Mouse (Mus musculus) limb, embryonic 13.5 days (tissue): ENCODE results near the gene Creb1. TPM values are rescaled to one million over a fixed set of nuclear protein-coding genes. Genes with fewer than 3 reads are reported as not detected.
"Not testable (repeated sequence)": the region's sequence is repeated elsewhere in the genome, so short reads cannot be mapped to it uniquely, and the experiment has no call there.

Experiments used
- ATAC-seq: fragments of 200-750 bp; cut with Nextera tagmentation; 2 replicates; pipeline ENCODE4 v1.8.0; 2017; ENCODE audit warnings: low read depth, moderate number of reproducible peaks, moderate TSS enrichment; ENCODE audit not compliant: low FRiP score
- H3K27ac ChIP-seq: fragments of 300-500 bp; sonication (generic); 2 replicates; pipeline ENCODE4 v1.5.1; 2015; ENCODE audit warnings: inconsistent platforms, mild to moderate bottlenecking, moderate library complexity
- H3K27me3 ChIP-seq: fragments of 300-500 bp; sonication (generic); 2 replicates; pipeline ENCODE4 v1.6.1; 2015; ENCODE audit warnings: mild to moderate bottlenecking, inconsistent platforms
- H3K36me3 ChIP-seq: fragments of 300-500 bp; sonication (generic); 2 replicates; pipeline ENCODE4 v1.6.1; 2015; ENCODE audit warnings: inconsistent platforms, mild to moderate bottlenecking, moderate library complexity
- H3K4me1 ChIP-seq: fragments of 300-500 bp; sonication (generic); 2 replicates; pipeline ENCODE4 v1.6.1; 2015; ENCODE audit warnings: inconsistent platforms
- H3K4me2 ChIP-seq: fragments of 300-500 bp; sonication (generic); replicated peaks from 2 replicates; pipeline ENCODE4 v1.6.1; 2015; ENCODE audit warnings: inconsistent platforms, mild to moderate bottlenecking, moderate library complexity
- H3K4me3 ChIP-seq: fragments of 300-500 bp; sonication (generic); 2 replicates; pipeline ENCODE4 v1.5.1; 2015; ENCODE audit warnings: moderate library complexity, mild to moderate bottlenecking, inconsistent platforms
- H3K9ac ChIP-seq: fragments of 300-500 bp; sonication (generic); 2 replicates; pipeline ENCODE4 v1.6.1; 2015; ENCODE audit warnings: mild to moderate bottlenecking, inconsistent platforms
- H3K9me3 ChIP-seq: fragments of 300-500 bp; sonication (generic); 2 replicates; pipeline ENCODE4 v1.6.1; 2016; ENCODE audit warnings: inconsistent platforms
- WGBS: fragments of 180-500 bp; shearing (Covaris S2); methylation state at CpG from one replicate; pipeline ENCODE4 v1.1.7; 2015; 5-methylcytosine and 5-hydroxymethylcytosine counted together
- polyA plus RNA-seq: library from polyadenylated mRNA; unstranded; fragments of >200 nt; fragmentation: Nextera tagmentation; extraction: Ambion mirVana; gene quantifications from 2 replicates; pipeline ENCODE4 v1.2.1, GENCODE M21; 2015

Creb1 gene
- polyA plus RNA-seq, 1 experiment from 2014 or later = 40.6 TPM

DNA sequence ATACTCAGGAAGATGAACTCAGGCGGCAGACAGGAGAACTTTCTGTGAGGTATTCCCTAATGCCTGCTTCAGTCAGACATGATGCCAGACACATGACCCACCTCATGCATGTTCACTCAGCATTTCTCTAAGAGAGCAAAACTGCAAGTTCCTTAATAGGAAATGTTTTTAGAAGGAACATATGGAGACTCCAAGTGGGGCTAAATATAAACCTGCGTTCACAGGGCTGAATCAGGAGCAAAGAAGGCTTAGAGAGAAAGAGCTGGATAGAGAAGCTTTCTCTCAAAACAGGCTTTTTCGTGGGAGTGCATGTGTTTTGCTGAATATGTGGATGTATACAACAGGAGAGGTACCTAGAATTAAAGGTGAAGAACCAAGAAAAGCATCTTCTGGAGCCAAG, 100.8 kb downstream of the Creb1 start:
- H3K27ac ChIP-seq = no peak overlapping the region
- no peak for ATAC-seq
- H3K4me2 ChIP-seq = no peak overlapping the region
- H3K4me3 ChIP-seq = no peak overlapping the region
- no peaks in the 10 kb centered on the region for H3K9me3 ChIP-seq
- no peaks in the 10 kb centered on the region for H3K27me3 ChIP-seq
- H3K9ac ChIP-seq = no peak overlapping the region
- H3K36me3 ChIP-seq = no peaks in the 10 kb centered on the region
- 70% methylated on average over 3 of the region's 3 CpGs for WGBS
- no peaks in the 10 kb centered on the region; the same call in 1 of the 2 replicates for H3K4me1 ChIP-seq

DNA sequence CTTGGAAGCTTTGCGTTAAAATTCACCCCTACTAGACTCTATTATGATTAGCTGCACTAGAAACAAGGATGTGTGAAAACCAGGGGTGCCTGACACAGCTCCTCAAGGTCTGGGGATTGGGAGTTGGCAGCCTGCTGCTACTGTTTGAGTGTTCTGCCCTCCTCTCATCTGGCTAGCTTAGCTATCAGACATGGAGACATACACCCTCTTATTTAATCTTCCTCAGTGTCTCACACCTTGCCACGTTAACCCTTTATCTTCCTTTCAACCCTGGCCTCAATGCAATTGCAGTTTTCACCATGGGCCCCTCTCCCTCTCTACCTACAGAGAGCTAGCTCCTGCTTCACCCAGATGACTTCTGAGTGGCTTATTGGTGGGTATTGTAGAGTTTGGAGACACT, 103.2 kb downstream of the Creb1 start:
- H3K9ac ChIP-seq = no peak overlapping the region
- H3K4me1 ChIP-seq = no peaks in the 10 kb centered on the region; the same call in 1 of the 2 replicates
- H3K27ac ChIP-seq = no peak overlapping the region
- no peaks in the 10 kb centered on the region for H3K27me3 ChIP-seq
- H3K36me3 ChIP-seq = no peaks in the 10 kb centered on the region
- H3K4me2 ChIP-seq = no peak overlapping the region
- ATAC-seq = no peak
- no peaks in the 10 kb centered on the region for H3K9me3 ChIP-seq
- no peak overlapping the region for H3K4me3 ChIP-seq
- 71% methylated on average over 2 of the region's 2 CpGs for WGBS

- no peak overlapping the region for H3K4me2 ChIP-seq
- no peak overlapping the region for H3K27ac ChIP-seq
- H3K27me3 ChIP-seq = no peaks in the 10 kb centered on the region
- no peak overlapping the region for H3K4me3 ChIP-seq
- WGBS = 89% methylated on average over 6 of the region's 6 CpGs
- H3K9ac ChIP-seq = no peak overlapping the region
- no peak for ATAC-seq
- H3K9me3 ChIP-seq = no peaks in the 10 kb centered on the region
- H3K36me3 ChIP-seq = no peaks in the 10 kb centered on the region
- H3K4me1 ChIP-seq = no peaks in the 10 kb centered on the region; the same call in 1 of the 2 replicates
Observed at GRCm38 (mm10) chr1:64639279-64639678, 106.8 kb downstream of the Creb1 start.

- H3K36me3 ChIP-seq = no peaks in the 10 kb centered on the region
- H3K4me2 ChIP-seq = no peak overlapping the region
- no peaks in the 10 kb centered on the region for H3K9me3 ChIP-seq
- H3K4me1 ChIP-seq = no peaks in the 10 kb centered on the region; the same call in 1 of the 2 replicates
- no peak overlapping the region for H3K4me3 ChIP-seq
- 84% methylated on average over 6 of the region's 6 CpGs for WGBS
- H3K9ac ChIP-seq = no peak overlapping the region
- no peaks in the 10 kb centered on the region for H3K27me3 ChIP-seq
- ATAC-seq = no peak
- no peak overlapping the region for H3K27ac ChIP-seq
Observed at GRCm38 (mm10) chr1:64641069-64641468, 108.6 kb downstream of the Creb1 start.

- not testable (repeated sequence) for H3K27ac ChIP-seq, H3K4me2 ChIP-seq, H3K9me3 ChIP-seq, H3K9ac ChIP-seq, H3K36me3 ChIP-seq, H3K27me3 ChIP-seq, H3K4me3 ChIP-seq, ATAC-seq, H3K4me1 ChIP-seq
- 93% methylated on average over 8 of the region's 8 CpGs for WGBS
Observed at GRCm38 (mm10) chr1:64642541-64642940, 110.1 kb downstream of the Creb1 start.

GRCm38 (mm10) chr1:64644513-64644912, 112.1 kb downstream of the Creb1 start:
- no peak for ATAC-seq
- Histone ChIP-seq H3K27ac (no peak overlapping the region), H3K27me3 (no peaks in the 10 kb centered on the region), H3K4me3 (no peak overlapping the region), H3K4me2 (no peak overlapping the region), H3K36me3 (no peaks in the 10 kb centered on the region), H3K9me3 (no peaks in the 10 kb centered on the region), H3K4me1 (0 out of 2 replicates have a peak, but pooled peaks cover 6% of the 10 kb centered on the region), H3K9ac (no peak overlapping the region)
- 91% methylated on average over 3 of the region's 3 CpGs for WGBS

DNA sequence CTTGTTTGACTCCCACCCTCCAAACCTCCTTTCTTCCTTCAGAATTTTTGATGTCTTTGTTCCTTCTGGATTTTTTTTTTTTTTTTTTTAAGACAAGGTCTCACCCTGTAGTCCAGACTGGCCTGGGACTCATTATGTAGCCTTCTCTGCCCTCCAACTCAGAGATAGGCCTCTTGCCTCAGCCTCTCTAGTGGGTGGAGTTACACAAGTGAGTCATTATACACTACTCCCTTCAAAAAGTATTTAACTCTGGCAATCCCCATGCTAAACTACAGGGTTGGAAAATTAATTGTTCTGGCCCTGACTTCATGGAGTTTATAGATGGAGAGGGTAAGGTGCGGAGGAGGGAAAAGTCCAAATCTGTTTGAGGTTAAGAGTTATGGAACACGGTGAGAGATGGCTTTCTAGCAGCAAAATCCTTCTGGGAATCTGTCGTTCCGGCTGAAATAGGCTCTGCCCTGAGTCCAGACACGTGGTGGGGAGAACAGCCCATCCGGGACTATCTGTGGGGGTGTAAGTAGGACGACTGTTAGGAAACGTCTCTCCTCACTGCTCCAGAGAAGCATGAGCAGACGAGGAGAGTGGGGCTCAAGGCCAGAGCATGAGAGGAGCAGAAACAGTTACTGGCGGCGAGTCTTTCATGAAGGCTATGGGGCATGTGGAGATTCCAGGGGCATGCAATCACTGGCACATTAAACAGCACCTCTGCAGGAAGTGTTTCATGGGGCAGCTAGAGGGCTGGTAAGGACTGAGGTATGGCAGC, 117.1 kb downstream of the Creb1 start:
- 52% methylated on average over 11 of the region's 11 CpGs for WGBS
- Histone ChIP-seq H3K36me3 (no peaks in the 10 kb centered on the region), H3K27me3 (no peaks in the 10 kb centered on the region), H3K4me2 (no peak overlapping the region), H3K4me3 (no peak overlapping the region), H3K9me3 (no peaks in the 10 kb centered on the region), H3K4me1 (peaks cover 11% of the 10 kb centered on the region; the same call in 1 of the 2 replicates), H3K27ac (no peak overlapping the region), H3K9ac (no peak overlapping the region)
- ATAC-seq = peak; percentile 51; the same call in 1 of the 2 replicates

DNA sequence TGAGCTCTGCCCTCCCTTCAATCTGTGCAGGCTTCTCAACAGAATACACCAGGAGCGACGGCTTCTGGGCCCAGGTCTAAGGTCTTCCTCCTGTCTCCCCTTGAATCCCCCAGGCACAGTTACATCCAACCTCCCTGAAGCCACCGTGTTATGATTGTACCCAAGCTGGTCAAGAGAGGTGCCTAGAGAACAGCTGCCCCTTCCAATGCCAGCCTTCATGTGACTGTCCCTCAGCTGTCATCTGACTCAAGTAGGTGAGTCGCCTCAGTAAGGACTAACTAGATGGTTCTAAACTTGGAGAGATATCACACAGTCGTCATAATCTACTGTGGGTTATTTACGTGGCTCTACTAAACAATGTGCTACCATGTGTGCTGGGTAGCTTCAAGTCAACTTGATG, 121.3 kb downstream of the Creb1 start:
- H3K27me3 ChIP-seq = no peaks in the 10 kb centered on the region
- 91% methylated on average over 6 of the region's 6 CpGs for WGBS
- H3K9me3 ChIP-seq = no peaks in the 10 kb centered on the region
- H3K9ac ChIP-seq = no peak overlapping the region
- no peak for ATAC-seq
- no peak overlapping the region for H3K4me3 ChIP-seq
- H3K4me2 ChIP-seq = no peak overlapping the region
- peaks cover 11% of the 10 kb centered on the region; the same call in 1 of the 2 replicates for H3K4me1 ChIP-seq
- no peaks in the 10 kb centered on the region for H3K36me3 ChIP-seq
- H3K27ac ChIP-seq = no peak overlapping the region

Other genes with a start within 250 kb of the Creb1 start
- gene Mettl21a, start 84.6 kb downstream of the Creb1 start, polyA plus RNA-seq = 26.0 and 27.2 TPM in 2 replicates
- gene Ccnyl1, start 157.8 kb downstream of the Creb1 start, polyA plus RNA-seq = 5.0 and 5.8 TPM in 2 replicates
- 1.0 and 1.1 TPM in 2 replicates for gene Fzd5, start 205.1 kb downstream of the Creb1 start, polyA plus RNA-seq